Mouse (Mus musculus) natural killer cell, adult 2 months (primary cell): ENCODE results near the gene Herc1.
"Not testable (repeated sequence)": the region's sequence is repeated elsewhere in the genome, so short reads cannot be mapped to it uniquely, and the experiment has no call there.

Source experiments
- DNase-seq, 2 experiments: peaks; one replicate each; pipeline ENCODE4 v3.0.0; 2022; ENCODE audit warnings: low spot score in 2 of 2

Gene Herc1

DNA sequence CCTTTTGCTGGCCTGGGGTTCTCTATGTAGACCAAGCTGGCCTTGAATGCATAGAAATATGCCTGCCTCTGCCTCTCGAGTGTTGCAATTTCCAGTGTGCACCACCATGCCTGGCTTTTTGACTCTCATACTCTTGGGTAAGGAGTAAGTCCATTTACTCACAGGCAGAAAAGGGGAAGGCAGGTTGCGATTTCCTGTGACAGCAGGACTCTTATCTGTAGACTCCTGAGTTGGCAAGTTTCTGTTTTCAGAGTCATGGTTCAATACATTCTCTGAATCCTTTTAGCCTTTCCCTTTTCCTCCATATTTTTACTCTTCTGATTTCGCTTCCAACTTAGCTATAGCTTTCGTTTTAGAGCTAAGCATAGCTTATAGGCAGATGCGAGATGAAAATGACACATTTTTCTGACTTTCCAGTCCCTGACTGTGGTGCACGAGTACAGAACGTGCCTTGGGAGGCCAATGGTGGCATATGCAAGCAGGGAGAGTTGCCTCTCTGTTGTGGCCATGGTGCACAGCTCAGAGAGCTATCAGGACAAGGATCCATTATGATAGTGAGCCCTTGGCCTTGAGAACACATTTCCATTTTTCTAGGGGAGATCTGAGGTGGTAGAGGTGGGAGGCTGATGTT lies 2.7 kb upstream of the Herc1 start:
- DNase-seq, result no peak

DNA sequence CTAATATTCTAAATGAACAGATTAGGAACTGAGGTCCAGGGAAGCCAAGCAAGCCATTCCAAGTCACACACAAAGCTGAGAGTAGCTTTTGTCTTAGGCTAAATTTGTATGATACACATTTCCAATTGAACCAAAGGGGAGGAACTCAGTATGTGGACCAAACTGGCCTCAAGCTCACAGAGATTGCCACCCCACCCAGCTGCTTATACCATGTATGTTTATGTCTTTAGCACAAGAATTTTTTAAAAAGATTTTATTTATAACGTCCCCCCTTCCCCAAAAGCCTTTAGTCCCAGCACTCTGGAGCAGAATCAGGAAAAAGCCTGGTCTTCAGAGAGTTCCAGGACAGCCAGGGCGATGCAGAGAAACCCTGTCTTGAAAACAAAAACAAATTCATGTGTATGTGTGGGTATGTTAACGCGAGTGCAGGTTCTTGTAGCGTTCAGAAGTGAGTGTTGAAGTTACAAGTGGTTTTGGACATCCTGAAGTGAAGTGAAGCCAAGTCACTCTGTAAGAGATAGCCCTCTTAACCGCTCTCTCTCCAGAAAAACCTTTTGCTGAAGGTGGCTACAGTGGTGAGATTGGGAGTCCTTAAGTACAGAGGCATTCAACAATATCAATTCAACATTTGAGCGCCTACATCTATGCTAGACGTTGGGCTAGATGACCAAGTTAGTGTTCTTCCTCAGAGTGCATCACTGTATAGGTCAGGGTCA lies 948 bp upstream of the Herc1 start:
- no peak for DNase-seq

DNA sequence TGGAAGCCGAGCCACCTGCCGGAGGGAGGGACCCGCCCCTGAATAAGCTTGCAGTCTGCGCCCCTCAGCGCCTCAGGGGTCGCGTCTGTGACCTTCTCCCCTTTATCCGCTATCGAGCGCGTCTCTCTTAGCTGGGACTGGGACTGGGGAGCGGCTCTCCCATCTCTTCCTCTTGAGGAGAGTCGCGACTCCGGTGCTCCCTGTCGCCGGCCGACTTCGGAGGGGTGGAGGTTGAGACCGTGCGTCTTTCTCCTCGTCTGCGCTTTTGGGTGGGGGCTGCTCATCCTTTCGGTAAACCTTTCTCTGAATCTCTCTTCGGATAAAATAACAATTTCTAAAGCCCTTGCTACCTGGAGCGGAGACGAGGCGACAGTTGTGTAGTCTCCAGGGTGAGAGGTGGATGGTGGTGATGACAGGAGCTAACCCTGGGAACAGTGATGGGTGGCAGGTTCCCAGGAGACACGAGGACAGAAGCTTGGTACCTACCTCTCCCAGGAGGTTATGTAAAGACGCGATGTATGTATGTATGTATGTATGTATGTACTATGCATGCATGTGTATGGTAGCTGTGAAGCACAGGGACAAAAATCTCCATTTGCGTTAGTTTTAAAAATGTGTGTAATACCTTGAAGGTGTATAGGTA lies 659 bp downstream of the Herc1 start:
- DNase-seq, result no peak

DNA sequence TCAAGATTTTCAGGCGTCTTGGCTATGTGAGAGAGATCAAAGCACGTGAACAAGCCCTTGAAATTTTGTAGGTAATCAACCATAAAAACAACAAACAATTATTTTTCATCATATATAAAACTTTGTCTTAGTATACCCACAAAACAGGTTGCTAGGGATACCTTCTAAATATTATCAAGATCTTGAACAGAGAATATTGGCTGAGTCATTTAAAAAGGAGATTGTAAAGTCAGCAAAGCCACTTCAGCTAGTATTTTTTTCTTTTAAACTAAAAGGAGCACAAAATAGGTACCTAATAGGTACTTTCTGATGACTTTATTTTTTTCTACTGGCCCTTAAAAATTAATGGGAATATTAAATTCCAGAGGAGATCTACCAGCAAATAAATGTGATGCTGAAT lies 2.5 kb downstream of the Herc1 start:
- no peak for DNase-seq

DNA sequence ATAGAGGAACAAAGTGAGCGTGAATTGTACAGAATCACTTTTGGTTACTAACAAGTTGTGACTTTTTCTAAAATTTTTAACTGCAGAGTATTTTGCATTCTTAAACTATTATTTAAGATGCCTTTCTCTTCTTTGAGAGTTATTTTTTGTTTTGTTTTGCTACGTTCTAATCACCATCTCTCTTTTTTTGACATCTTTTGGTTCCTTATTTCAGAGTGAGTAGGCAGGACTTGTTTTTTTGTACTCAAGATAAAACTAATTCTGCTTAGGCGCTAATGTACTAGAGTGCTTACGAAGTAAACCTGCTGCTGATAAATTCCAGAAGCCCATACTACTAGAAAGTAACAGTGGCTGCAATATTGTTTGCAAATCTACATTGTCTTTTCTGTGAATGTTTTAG lies 8.9 kb downstream of the Herc1 start:
- no peak for DNase-seq

DNA sequence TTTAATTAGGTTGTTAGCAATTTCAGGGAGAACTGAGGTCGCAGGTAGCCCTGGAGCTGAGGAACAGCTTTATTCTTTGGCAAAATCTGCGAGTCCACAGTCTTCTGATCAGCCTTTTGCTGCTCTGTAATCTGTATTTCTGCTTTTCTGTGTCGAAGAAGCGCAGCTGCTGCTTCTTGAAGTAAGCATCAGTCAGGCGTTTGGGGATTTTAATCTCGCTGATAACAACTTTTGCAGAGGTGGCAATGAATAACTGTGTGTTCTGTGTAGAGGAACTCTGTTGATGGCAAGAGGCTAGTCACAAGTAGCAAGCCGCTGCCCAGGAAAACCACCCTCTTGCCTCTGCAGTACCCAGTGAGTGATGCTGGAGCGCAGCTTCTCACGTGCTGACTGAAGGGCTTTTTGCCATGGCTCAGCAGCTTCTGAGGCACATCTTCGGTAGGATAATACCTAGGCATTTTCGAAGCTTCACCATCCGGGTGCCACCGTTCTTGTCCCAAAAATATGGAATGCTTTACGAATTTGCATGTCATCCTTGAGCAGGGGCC lies 10.0 kb downstream of the Herc1 start:
- no peak for DNase-seq

DNA sequence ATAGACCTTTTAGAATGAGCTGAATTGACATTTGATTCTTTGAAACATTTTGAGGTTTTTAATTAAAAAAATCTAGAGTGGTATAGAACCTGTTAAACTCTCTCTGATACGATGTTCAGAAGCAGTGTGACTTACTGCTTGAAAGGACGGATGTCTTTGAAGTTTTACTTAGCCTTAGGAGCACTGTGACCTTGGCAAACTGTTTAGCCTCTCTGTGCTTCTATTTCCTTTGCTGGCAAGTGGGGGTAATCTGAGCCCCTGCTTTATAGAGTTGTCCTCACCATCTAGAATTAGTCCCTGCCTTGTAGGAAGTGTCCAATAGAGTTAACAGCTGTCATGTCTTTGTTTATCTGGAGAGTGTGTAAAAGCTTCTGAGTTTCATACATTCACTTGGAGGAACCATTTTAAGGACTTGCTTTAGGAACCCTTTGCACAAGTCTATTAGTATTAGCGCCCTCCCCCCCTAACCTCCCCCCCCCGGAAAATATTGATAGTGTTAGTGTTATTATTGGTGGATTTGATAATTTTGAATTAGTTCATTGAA lies 18.7 kb downstream of the Herc1 start:
- DNase-seq, result no peak

DNA sequence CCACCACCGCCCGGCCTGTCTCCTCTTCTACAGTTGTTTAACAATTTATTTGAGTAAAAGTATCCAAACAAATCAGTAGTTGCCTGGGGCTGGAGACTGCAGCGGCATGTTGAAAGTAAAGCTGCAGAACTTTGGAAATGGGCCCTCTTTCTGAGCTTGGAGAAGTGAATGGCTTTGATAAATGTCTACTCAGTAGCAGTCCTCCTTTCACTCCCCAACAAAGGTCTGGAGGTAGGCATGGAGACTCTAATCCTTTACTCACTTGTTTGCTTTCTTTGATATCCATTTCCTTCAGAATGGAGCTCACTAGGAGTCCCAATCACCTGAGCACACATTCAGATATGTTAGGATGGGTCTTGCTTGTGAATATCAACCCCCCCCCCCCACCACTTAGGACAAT lies 20.1 kb downstream of the Herc1 start:
- no peak for DNase-seq

DNA sequence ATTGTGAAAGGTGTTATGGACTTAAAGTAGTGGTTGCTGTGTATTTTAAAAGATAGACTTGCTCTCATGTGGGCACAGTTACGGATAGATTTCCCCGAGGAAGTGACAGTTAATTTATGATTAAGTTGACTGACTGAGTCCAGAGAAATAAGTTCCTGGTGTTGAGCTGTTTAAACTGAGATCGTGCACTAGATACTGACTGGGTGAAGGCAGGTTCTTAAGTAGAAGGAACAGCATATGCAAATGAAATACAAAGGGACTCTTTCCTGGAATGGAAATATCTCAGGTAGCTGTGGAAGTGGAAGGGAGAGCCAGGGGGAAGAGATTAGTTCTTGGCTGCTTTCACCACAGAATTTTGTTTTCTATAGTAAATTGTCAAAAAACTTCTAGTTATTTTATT lies 20.6 kb downstream of the Herc1 start:
- no peak for DNase-seq

DNA sequence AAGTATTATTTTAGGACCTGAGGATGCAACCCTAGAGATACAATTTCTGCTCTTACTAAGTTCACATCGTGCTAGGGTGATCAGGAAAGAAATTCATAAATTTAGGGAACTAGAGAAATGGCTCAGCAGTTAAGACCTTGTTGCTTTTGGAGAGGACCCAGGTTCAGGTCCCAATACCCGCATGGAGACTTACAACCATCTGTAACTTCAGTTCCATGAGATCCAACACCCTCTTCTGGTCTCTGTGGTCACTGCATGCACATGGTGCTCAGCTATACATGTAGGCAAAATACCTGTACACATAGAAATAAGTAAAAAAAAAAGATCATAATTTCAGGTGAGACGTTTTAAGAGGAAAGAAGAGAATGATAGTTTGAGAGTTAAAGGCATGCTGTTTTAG lies 23.2 kb downstream of the Herc1 start:
- DNase-seq, result no peak

DNA sequence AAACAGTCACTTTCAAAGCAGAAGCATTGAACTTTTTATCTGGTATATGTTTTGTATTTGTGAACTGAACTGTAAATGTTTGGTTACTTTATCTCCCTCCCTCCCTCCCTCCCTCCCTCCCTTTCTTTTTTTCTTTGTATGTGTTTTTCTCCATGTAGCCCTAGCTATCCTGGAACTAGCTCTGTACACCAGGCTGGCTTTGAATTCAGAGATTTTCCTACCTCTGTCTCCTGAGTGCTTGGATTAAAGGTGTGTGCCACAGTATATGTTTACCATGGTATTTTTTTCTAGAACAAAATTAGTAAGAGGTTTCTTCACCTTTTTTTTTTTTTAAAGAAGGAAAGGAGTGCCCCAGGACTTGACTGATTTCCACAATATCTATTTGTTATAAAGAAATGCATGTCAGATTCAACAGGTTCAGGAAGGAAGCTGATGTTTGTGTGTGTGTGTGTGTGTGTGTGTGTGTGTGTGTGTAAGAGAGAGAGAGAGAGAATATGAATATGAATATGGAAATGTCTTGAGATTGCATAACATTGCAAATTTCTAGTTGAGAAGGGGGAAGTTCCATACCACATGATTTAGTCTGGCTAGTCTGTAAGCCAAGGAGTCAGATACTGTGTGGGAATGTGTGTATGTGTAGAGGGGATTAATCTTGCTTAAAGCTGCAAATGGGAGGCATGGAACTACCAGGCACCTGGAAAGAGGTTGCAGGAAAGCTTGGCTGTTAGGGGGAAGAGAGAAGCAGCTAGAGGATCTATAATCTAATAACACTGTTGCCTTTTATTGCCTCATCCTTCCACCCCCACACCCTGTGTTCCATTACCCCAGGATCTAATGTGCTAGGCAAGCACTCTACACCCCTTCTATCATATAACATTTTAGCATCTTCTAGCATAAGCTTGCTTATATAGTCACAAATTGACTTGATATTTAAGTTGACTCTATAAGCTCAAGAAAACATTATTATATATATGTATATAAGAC lies 24.5 kb downstream of the Herc1 start:
- DNase-seq, result no peak

DNA sequence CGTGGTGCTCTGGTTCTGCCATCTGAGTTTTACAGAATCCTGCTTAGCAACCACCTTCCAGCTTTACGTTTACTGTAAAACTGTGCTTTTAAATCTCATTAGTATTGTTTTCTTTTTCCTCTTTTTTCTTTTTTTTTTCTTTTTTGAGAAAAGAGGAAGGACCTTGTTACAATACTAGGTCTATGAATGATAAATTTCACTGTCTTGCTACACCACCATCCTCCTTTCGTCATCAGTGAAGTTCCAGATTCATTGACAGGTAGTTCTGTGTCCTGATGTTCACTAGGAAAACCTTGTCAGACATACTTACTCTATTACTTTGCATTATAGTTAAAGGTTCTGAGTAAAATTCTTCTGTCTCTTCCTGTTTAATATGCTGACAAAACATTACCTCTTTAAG lies 33.2 kb downstream of the Herc1 start:
- no peak for DNase-seq

DNA sequence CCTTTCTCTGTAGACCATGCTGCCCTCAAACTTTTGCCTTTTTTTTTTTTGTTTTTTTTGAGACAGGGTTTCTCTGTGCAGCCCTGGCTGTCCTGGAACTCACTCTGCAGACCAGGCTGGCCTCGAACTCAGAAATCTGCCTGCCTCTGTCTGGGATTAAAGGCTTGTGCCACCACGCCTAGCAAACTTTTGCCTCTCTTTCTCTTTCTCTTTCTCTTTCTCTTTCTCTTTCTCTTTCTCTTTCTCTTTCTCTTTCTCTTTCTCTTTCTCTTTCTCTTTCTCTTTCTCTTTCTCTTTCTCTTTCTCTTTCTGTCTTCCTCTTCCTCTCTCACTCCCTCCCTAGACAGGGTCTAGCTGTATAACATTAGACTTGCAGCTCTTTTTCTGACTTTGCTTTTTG lies 40.1 kb downstream of the Herc1 start:
- not testable (repeated sequence) for DNase-seq

DNA sequence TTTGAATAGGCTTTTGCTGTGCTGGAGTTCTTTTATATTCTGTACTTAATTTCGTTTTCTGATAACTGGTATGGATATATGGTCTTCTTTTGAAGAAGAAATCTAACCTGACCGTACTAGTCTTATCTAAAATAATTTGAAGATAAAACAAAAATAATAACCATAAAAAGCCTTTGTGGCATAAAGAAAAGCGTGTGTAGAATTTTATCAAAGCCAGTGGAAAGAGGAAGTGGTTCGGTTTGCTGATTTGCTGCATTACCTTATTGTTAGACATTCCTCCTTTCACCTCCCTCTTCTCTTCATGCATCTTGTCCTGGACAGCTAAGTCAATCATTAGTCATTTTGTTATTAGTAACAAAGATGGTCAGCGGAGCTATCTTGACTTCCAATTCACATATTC lies 43.1 kb downstream of the Herc1 start:
- DNase-seq, result no peak

DNA sequence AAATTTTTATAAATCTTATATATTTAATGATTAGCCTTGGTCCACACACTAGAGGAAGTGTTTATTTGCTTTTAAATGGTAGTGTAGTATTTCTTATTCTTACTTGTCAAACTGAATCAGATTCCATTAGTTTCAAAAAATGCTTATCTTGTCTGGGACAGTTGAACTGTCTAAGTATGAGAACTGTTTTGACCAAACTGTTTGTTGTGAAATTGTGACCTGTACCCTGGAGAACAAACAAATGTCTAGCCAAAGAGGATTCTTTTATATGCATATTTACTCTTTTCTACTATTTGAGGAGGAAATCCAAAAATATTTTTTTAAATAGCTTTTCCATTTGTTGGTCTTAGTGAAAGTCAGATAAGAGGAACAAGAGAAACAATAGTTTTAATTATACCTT lies 73.2 kb downstream of the Herc1 start:
- no peak for DNase-seq

DNA sequence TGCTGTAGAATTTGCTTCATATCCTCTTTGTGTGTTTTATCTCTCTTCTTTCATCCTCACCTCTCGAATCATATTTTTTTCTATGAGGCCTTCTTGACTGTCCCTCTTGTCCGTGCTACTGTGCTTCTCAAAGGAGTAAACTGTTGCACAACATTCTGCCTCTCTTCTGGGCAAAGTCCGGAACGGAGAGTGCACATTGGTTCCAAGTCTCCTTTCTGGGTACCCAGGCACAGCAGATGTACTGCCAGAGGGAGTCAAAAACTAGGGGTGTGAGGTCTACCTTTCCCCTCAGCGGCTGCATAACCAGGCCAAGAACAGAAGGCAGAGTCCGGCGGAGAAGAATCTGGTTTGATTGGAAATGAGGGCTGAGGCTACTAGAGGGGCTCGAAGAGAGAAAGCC lies 89.8 kb downstream of the Herc1 start:
- DNase-seq, result no peak

DNA sequence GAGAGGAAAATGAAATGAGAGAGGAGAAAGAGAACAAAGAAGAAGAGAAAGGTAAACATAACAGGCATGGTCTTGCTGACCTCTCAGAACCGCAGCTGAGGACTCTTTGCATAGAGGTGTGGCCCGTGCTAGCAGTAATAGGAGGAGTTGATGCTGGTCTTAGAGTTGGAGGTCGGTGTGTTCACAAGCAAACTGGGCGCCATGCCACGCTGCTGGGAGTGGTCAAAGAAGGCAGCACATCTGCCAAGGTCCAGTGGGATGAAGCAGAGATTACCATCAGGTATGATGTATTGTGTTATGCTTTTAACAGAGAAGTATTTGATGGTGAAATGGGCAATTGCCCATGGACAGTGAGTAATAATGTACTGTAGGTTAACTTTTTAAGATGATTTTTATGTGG lies 98.0 kb downstream of the Herc1 start:
- no peak for DNase-seq

DNA sequence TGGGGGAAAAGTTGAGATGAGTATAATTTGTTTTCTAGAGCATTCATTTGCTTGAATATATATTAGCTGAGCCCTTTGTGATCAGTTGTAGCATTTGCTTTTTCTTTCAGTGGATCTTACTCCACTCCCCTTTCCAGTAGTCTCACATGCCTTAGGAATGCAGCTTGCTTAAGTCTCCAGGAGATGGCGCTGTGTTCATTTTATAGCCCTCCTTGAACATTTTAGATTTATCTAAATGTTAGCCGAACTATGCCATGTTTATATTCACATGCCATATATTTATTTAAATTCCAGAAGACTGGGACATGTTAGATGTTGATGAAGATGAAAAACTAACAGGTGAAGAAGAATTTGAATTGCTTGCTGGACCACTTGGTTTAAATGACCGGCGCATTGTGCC lies 114.8 kb downstream of the Herc1 start:
- DNase-seq, result peak; percentile 12 to 38

DNA sequence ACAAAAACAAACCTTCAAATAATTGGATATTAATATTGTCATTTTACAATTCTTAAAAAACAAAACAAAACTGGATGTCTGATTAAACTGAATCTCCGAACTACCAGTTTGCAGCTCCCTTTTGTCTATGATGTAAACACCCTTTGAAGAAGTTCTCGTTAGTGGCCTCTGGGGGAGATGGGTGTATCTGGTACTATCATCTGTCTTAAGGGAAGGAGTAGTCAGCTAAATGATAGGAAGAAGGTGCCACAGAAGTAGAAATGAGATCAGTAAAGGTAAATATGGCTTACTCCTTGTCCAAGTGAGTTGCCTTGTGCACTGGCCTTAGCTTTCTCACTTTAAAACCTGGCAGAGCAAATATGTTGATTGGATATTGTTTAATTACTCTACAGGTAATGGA lies 127.5 kb downstream of the Herc1 start:
- DNase-seq, result no peak

DNA sequence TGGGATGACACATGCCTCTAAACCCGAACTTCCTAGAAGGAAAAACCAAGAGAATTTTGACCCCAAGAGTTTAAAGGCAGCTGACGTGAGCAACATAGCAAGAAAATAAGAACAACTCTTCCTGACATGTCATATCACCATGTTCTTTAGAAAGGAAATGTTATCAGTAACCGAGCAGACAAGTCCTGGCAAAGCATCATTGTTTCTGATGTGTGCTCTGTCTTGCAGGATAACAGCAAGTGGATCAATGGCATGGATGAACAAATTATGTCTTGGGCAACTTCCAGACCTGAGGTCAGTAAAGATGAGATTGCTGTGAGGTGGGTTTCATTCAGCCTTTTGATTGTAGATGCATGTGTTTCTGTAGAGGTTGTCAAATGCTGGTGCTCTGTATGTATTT lies 133.2 kb downstream of the Herc1 start:
- DNase-seq, result no peak

DNA sequence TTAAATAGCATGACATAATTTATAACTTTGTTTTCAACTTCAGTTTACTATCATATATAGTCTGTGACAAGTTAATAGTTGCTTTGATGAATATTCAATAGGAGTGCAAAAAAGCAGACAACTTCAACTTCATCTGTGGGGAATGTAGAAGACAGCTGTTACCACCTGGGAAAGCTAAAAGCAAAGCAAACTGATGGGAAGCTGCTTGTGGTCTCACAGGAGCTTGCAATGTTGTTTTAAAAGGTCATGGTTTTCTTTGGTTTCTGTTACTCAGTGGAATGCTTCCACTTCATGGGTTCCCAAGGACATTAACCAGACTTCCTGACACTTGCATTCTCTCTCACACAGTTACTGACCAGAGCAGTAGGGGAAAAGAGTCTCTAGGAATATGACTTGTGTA lies 138.5 kb downstream of the Herc1 start:
- DNase-seq, result no peak

DNA sequence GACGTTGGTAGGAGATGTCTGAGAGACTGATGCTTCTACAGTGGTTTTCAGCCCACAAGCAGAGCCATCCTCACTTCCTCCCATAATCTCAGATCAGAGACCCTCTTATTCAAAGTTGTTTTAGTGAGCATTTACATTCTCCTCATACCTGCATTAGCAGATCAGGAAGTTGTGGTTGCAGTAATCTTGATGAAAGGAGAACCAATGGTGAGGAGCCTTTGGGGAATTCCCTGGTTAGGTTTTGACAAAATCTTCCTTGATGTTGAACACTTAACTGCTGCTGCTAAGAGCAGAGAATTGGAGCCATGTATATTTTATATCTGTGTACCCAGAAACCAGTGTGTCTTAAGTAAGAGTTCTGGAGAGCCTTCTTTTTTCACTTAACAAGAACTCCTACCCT lies 142.1 kb downstream of the Herc1 start:
- DNase-seq, result peak in 1 of 2 experiments; percentile 20
